Mouse (Mus musculus) testis, adult 2 months (tissue): ENCODE measurements around the gene Ccdc81. TPM values are rescaled to one million over a fixed set of nuclear protein-coding genes. Genes with fewer than 3 reads are reported as not detected.

ENCODE experiments used
- H3K27ac ChIP-seq: fragments of 200-500 bp; 2 replicates; pipeline ENCODE4 v1.5.1; 2012; ENCODE audit warnings: low read depth, low read length; ENCODE audit not compliant: control insufficient read depth, insufficient read depth
- H3K27me3 ChIP-seq: fragments of 200-500 bp; 2 replicates; pipeline ENCODE4 v1.6.1; 2012; ENCODE audit warnings: mild to moderate bottlenecking, low read length, moderate library complexity; ENCODE audit not compliant: control insufficient read depth, insufficient read depth
- H3K36me3 ChIP-seq: fragments of 200-500 bp; 2 replicates; pipeline ENCODE4 v1.6.1; 2012; ENCODE audit warnings: mild to moderate bottlenecking, low read length; ENCODE audit not compliant: control insufficient read depth, insufficient read depth
- H3K4me1 ChIP-seq: fragments of 200-500 bp; 2 replicates; pipeline ENCODE4 v1.6.1; 2012; ENCODE audit warnings: low read length; ENCODE audit not compliant: control insufficient read depth, insufficient read depth
- H3K4me3 ChIP-seq: fragments of 200-500 bp; 2 replicates; pipeline ENCODE4 v1.5.1; 2012; ENCODE audit warnings: low read depth, mild to moderate bottlenecking, low read length, moderate library complexity, mixed read lengths; ENCODE audit not compliant: control insufficient read depth
- CTCF ChIP-seq: fragments of 200-500 bp; IDR thresholded peaks from 2 replicates; pipeline ENCODE4 v1.5.1; 2012; ENCODE audit warnings: low read depth, mild to moderate bottlenecking, inconsistent platforms, low read length, moderate library complexity; ENCODE audit not compliant: control insufficient read depth, insufficient read depth, insufficient replicate concordance
- POLR2A ChIP-seq: fragments of 200-500 bp; IDR thresholded peaks from 2 replicates; pipeline ENCODE4 v1.6.1; 2012; ENCODE audit warnings: low read depth, mild to moderate bottlenecking, inconsistent platforms, low read length, moderate library complexity; ENCODE audit not compliant: control insufficient read depth
- polyA plus RNA-seq: library from polyadenylated mRNA; depleted of rRNA; stranded (reverse); fragments of >200 nt; gene quantifications from 2 replicates; pipeline ENCODE4 v1.2.3, GENCODE M21; 2012

Ccdc81 gene
- polyA plus RNA-seq, 1 experiment = 80.0 TPM

DNA sequence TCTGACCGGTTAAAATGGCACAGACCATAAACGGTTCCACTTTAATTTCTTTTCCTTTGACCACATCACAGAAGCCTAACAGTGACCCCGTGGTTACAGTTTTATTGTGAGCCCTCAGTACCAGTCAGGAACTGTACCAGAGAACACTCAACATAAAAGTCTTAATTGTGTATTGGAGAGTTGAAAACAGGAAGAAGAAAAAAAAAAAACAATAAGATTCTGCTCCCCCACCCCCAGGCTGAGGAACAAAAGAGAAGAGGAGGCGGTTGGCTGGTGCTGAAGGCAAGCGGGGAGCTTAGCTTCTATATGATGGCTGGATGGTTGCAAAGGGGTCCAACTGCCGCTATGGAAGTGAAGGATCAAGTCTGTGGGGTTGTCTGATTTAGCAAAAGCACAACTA is 60.3 kb downstream of the Ccdc81 start:
- peaks cover 2% of the 10 kb centered on the region for H3K4me1 ChIP-seq
- H3K36me3 ChIP-seq = no peaks in the 10 kb centered on the region
- H3K27me3 ChIP-seq = no peaks in the 10 kb centered on the region
- no peak overlapping the region for H3K27ac ChIP-seq
- TF ChIP-seq CTCF = no peak
- TF ChIP-seq POLR2A = no peak
- no peak overlapping the region for H3K4me3 ChIP-seq

- H3K36me3 ChIP-seq = no peaks in the 10 kb centered on the region
- H3K4me3 ChIP-seq = no peak overlapping the region
- H3K4me1 ChIP-seq = peaks cover 5% of the 10 kb centered on the region
- H3K27ac ChIP-seq = no peak overlapping the region
- no peaks in the 10 kb centered on the region for H3K27me3 ChIP-seq
- TF ChIP-seq CTCF = no peak
- TF ChIP-seq POLR2A = no peak
Observed at GRCm38 (mm10) chr7:89842404-89842715, 61.1 kb downstream of the Ccdc81 start.

GRCm38 (mm10) chr7:89841670-89842403 is 61.6 kb downstream of the Ccdc81 start:
- Histone ChIP-seq H3K27me3 (no peaks in the 10 kb centered on the region), H3K27ac (no peak overlapping the region), H3K4me1 (peaks cover 5% of the 10 kb centered on the region), H3K4me3 (no peak overlapping the region), H3K36me3 (no peaks in the 10 kb centered on the region)
- peak; percentile 14; the same call in 1 of the 2 replicates for TF ChIP-seq CTCF
- no peak for TF ChIP-seq POLR2A

DNA sequence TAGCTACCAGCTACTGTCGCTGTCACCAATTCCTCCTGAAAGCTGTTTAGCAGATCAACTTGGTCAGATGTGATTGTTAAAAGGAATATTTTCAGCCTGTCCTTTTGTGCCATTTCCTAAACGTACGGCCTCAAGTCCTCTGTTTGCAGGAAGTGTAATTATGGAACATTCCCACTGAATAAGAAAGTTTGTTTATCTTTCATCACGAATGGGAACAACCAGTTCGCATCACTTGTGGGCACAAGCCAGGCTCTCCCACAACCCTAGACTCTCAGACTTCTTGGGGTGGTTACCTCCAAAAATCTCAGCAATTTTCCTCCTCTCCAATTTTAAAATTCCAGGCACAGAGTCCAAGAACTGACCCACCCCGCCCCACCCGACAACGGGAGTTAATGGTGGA is 63.7 kb downstream of the Ccdc81 start:
- no peaks in the 10 kb centered on the region for H3K27me3 ChIP-seq
- no peak for TF ChIP-seq POLR2A
- TF ChIP-seq CTCF = no peak
- H3K4me3 ChIP-seq = no peak overlapping the region
- no peaks in the 10 kb centered on the region for H3K36me3 ChIP-seq
- H3K27ac ChIP-seq = peak overlapping the region; percentile 51
- peaks cover 5% of the 10 kb centered on the region for H3K4me1 ChIP-seq

GRCm38 (mm10) chr7:89837841-89838240 is 65.6 kb downstream of the Ccdc81 start:
- Histone ChIP-seq H3K4me3 (no peak overlapping the region), H3K4me1 (peaks cover 5% of the 10 kb centered on the region), H3K27ac (no peak overlapping the region; the same call in 1 of the 2 replicates), H3K36me3 (no peaks in the 10 kb centered on the region), H3K27me3 (no peaks in the 10 kb centered on the region)
- TF ChIP-seq CTCF (no peak), POLR2A (no peak)

- H3K4me3 ChIP-seq = no peak overlapping the region
- no peak overlapping the region for H3K27ac ChIP-seq
- TF ChIP-seq POLR2A = no peak
- TF ChIP-seq CTCF = no peak
- H3K27me3 ChIP-seq = no peaks in the 10 kb centered on the region
- no peaks in the 10 kb centered on the region for H3K36me3 ChIP-seq
- H3K4me1 ChIP-seq = peaks cover 5% of the 10 kb centered on the region
Observed at GRCm38 (mm10) chr7:89836676-89837075, 66.8 kb downstream of the Ccdc81 start.

DNA sequence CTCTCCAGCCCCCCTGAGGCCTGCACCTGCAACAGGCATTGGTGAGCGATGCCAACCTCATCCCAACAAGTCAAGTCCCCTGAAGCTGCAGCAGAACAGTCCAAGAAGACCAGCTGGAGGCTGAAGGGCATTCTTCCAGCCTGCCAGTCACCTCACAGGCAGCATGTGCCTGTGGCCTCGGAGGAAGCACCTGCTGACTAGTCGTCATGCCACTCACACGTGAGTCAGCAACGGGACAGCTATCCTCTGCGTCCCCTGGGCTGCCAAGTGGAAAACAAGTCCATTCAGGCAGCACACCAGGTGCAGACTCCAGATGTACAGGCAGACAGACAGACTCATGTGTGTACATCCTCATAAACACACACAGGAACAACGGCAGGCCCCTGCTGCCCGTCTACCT is 67.9 kb downstream of the Ccdc81 start:
- no peak overlapping the region for H3K27ac ChIP-seq
- no peaks in the 10 kb centered on the region for H3K27me3 ChIP-seq
- H3K36me3 ChIP-seq = no peaks in the 10 kb centered on the region
- peaks cover 5% of the 10 kb centered on the region for H3K4me1 ChIP-seq
- no peak for TF ChIP-seq CTCF
- TF ChIP-seq POLR2A = no peak
- H3K4me3 ChIP-seq = no peak overlapping the region
